Mouse (Mus musculus) megakaryocyte, embryonic 14.5 days (primary cell): Measurements from ENCODE around the gene Hip1r. TPM values are rescaled to one million over a fixed set of nuclear protein-coding genes. Genes with fewer than 3 reads are reported as not detected.

ENCODE experiments used
- H3K27me3 ChIP-seq: replicated peaks from 2 replicates; pipeline ENCODE3; 2012; ENCODE audit warnings: inconsistent platforms
- H3K36me3 ChIP-seq: replicated peaks from 2 replicates; pipeline ENCODE3; 2012; ENCODE audit warnings: low read length, inconsistent platforms, mixed read lengths
- H3K4me1 ChIP-seq: 2 replicates; pipeline ENCODE4 v1.6.1; 2012; ENCODE audit warnings: inconsistent platforms
- H3K4me3 ChIP-seq: replicated peaks from 2 replicates; pipeline ENCODE3; 2012; ENCODE audit warnings: moderate library complexity, mild to moderate bottlenecking, inconsistent platforms
- H3K9me3 ChIP-seq: 2 replicates; pipeline ENCODE4 v1.6.1; 2012; ENCODE audit warnings: inconsistent platforms
- FLI1 ChIP-seq: IDR thresholded peaks from 2 replicates; pipeline ENCODE4 v1.6.1; 2012; ENCODE audit warnings: low read length, inconsistent platforms, mixed read lengths
- GATA1 ChIP-seq: IDR thresholded peaks from 3 replicates; pipeline ENCODE4 v1.6.1; 2012; ENCODE audit warnings: mixed read lengths, low read length, inconsistent platforms, borderline replicate concordance
- polyA plus RNA-seq: library from polyadenylated mRNA; stranded (reverse); fragments of >175 nt; gene quantifications from 2 replicates; pipeline ENCODE4 v1.2.3, GENCODE M21; 2012; ENCODE audit warnings: low replicate concordance; ENCODE audit not compliant: insufficient read depth

The Hip1r gene
- polyA plus RNA-seq, 1 experiment = 11.0 TPM

DNA sequence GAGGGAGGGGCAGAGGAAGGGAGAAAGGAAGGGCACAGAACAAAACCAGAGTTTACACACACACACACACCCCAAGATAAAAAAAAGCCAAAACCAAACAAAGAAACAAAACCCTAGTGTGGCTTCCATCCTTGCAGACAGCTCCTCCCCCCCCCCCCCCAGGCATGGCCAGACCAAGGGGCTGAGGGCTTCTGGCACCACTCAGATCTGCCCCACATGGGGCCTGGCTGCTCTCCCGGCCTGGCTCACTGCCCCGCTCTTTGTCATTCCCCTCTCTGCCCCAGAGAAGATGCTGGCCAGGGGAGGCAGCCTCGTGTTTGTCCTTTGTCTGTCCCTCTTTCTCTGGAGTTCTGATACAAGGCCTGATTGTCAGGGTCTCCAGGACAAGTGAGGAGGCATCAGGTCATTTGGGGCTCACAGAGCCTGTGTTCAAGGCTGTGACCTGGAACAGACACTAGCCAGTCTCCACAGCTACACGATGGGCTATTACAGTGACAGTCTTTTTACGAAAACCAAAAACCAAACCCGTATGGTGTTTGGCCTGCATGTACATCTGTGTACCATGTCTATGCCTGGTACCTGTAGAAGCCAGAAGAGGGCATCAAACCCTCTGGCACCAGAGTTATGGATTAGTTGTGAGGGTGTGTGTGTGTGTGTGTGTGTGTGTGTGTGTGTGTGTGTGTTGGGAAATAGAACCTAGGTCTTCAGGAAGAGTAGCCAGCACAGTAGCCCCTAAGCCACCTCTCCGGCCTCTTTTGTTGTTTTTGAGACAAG lies 20.0 kb downstream of the Hip1r start:
- TF ChIP-seq GATA1 (no peak), FLI1 (no peak)
- peaks cover 20% of the 10 kb centered on the region for H3K27me3 ChIP-seq
- no peak overlapping the region for H3K4me3 ChIP-seq
- H3K36me3 ChIP-seq = peaks cover 21% of the 10 kb centered on the region
- H3K9me3 ChIP-seq = no peaks in the 10 kb centered on the region
- peaks cover 11% of the 10 kb centered on the region for H3K4me1 ChIP-seq

DNA sequence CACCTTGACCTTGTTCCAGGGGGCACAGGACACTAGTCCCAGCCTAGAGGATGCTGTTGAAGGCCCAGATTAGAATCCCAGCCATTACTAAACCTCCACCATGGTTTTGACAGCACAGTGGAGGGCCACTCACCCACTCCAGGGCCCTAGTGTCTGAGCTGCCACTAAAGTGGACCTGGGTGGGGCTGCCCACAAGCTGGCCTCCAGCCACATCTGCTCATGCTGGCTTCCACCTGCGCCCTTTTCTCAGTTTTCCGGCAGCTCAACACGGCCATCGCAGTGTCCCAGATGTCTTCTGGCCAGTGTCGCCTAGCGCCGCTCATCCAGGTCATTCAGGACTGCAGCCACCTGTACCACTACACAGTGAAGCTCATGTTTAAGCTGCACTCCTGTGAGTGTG lies 21.0 kb downstream of the Hip1r start:
- H3K4me3 ChIP-seq = no peak overlapping the region
- TF ChIP-seq GATA1 (no peak), FLI1 (no peak)
- no peaks in the 10 kb centered on the region for H3K9me3 ChIP-seq
- H3K4me1 ChIP-seq = peaks cover 17% of the 10 kb centered on the region
- peaks cover 23% of the 10 kb centered on the region for H3K36me3 ChIP-seq
- H3K27me3 ChIP-seq = peaks cover 10% of the 10 kb centered on the region

GRCm38 (mm10) chr5:123995388-123995787 lies 22.0 kb downstream of the Hip1r start:
- no peak for TF ChIP-seq FLI1
- TF ChIP-seq GATA1 = no peak
- Histone ChIP-seq H3K4me1 (peaks cover 21% of the 10 kb centered on the region), H3K36me3 (peaks cover 28% of the 10 kb centered on the region), H3K27me3 (peaks cover 5% of the 10 kb centered on the region), H3K4me3 (no peak overlapping the region), H3K9me3 (no peaks in the 10 kb centered on the region)

DNA sequence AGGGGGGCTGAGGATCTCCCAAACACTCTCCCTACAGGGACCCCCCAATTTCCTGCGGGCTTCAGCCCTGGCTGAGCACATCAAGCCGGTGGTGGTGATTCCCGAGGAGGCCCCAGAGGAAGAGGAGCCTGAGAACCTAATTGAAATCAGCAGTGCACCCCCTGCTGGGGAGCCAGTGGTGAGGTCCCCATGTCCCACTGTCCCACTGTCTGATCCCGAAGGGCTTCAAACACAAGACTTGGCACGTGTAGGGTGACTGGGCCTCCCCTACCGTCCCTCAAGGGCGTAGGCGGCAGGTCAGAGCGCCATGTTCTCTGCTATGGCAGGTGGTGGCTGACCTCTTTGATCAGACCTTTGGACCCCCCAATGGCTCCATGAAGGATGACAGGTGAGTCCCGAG lies 22.8 kb downstream of the Hip1r start:
- no peak overlapping the region for H3K4me3 ChIP-seq
- peaks cover 34% of the 10 kb centered on the region for H3K36me3 ChIP-seq
- peaks cover 4% of the 10 kb centered on the region for H3K27me3 ChIP-seq
- peaks cover 29% of the 10 kb centered on the region for H3K4me1 ChIP-seq
- no peaks in the 10 kb centered on the region for H3K9me3 ChIP-seq
- TF ChIP-seq FLI1 (no peak), GATA1 (no peak)

GRCm38 (mm10) chr5:123996695-123997094 lies 23.3 kb downstream of the Hip1r start:
- H3K36me3 ChIP-seq = peaks cover 35% of the 10 kb centered on the region

DNA sequence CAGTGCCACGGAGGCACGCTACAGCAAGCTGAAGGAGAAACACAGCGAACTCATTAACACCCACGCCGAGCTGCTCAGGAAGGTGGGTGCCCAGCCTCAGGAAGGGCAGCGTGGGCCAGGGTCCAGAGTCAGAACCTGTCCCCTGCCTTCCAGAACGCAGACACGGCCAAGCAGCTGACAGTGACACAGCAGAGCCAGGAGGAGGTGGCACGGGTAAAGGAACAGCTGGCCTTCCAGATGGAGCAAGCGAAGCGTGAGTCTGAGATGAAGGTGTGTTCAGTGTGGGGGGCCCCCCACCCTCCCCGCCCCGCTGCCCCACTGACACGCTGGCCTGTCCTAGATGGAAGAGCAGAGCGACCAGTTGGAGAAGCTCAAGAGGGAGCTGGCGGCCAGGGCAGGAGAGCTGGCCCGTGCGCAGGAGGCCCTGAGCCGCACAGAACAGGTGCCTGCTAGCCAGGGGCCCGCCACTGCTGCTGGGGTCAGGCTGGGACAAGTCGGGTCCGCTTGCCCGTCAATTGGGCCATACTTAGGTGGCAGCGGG lies 23.9 kb downstream of the Hip1r start:
- Histone ChIP-seq H3K4me1 (peaks cover 34% of the 10 kb centered on the region), H3K36me3 (peaks cover 38% of the 10 kb centered on the region), H3K27me3 (peaks cover 4% of the 10 kb centered on the region), H3K9me3 (no peaks in the 10 kb centered on the region), H3K4me3 (no peak overlapping the region)
- TF ChIP-seq GATA1 (no peak), FLI1 (no peak)

More at GRCm38 (mm10) chr5:123996695-123997094, 23.3 kb downstream of the Hip1r start:
- H3K4me1 ChIP-seq = peaks cover 33% of the 10 kb centered on the region
- no peaks in the 10 kb centered on the region for H3K9me3 ChIP-seq
- TF ChIP-seq FLI1 (no peak), GATA1 (no peak)
- H3K27me3 ChIP-seq = peaks cover 4% of the 10 kb centered on the region
- no peak overlapping the region for H3K4me3 ChIP-seq

DNA sequence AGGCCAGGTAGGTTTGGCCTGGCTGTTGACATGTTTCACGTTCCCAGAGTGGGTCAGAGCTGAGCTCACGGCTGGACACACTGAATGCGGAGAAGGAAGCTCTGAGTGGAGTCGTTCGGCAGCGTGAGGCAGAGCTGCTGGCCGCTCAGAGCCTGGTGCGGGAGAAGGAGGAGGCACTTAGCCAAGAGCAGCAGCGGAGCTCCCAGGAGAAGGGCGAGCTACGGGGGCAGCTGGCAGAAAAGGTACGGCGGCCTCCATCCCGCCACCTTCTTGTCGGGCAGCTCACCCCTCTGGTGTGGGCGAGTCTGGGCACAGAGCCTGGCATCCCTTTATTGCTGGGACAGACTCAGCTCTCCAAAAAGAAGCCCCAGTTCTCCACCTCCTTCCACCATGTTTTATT lies 24.4 kb downstream of the Hip1r start:
- H3K27me3 ChIP-seq = peaks cover 4% of the 10 kb centered on the region
- peaks cover 35% of the 10 kb centered on the region for H3K4me1 ChIP-seq
- H3K36me3 ChIP-seq = peaks cover 44% of the 10 kb centered on the region
- no peaks in the 10 kb centered on the region for H3K9me3 ChIP-seq
- no peak overlapping the region for H3K4me3 ChIP-seq
- TF ChIP-seq FLI1 = no peak
- no peak for TF ChIP-seq GATA1

GRCm38 (mm10) chr5:123998370-123998769 lies 24.9 kb downstream of the Hip1r start:
- Histone ChIP-seq H3K27me3 (peaks cover 4% of the 10 kb centered on the region), H3K9me3 (no peaks in the 10 kb centered on the region), H3K4me3 (no peak overlapping the region), H3K36me3 (peaks cover 49% of the 10 kb centered on the region), H3K4me1 (peaks cover 40% of the 10 kb centered on the region)
- TF ChIP-seq GATA1 = no peak
- no peak for TF ChIP-seq FLI1

DNA sequence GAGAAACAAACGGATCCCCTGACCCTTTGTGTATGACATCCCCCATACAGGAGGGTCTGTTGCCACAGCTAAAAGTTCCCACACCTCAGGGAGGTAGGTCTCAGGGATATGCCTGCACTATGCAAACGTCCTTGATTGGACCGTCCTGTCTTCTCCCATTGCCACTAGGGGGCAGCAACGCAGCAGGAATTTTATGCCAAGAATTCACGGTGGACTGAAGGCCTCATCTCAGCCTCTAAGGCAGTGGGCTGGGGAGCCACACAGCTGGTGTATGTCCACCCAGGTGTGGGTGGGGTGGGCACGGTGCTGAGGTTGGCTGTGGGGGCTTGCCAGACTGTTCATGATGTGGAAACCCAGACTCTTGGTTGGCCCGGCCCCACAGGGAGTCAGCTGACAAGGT lies 27.4 kb downstream of the Hip1r start:
- TF ChIP-seq FLI1 (no peak), GATA1 (no peak)
- peaks cover 4% of the 10 kb centered on the region for H3K27me3 ChIP-seq
- H3K36me3 ChIP-seq = peaks cover 74% of the 10 kb centered on the region
- no peak overlapping the region for H3K4me3 ChIP-seq
- H3K9me3 ChIP-seq = no peaks in the 10 kb centered on the region
- H3K4me1 ChIP-seq = peaks cover 61% of the 10 kb centered on the region

- Histone ChIP-seq H3K27me3 (peaks cover 4% of the 10 kb centered on the region), H3K4me3 (no peak overlapping the region), H3K36me3 (peaks cover 78% of the 10 kb centered on the region), H3K9me3 (no peaks in the 10 kb centered on the region), H3K4me1 (peaks cover 66% of the 10 kb centered on the region)
- TF ChIP-seq GATA1 = no peak
- no peak for TF ChIP-seq FLI1
Measured at GRCm38 (mm10) chr5:124001274-124001673, 27.8 kb downstream of the Hip1r start.

GRCm38 (mm10) chr5:124002876-124003275 lies 29.4 kb downstream of the Hip1r start:
- no peak for TF ChIP-seq GATA1
- H3K36me3 ChIP-seq = peaks cover 88% of the 10 kb centered on the region
- H3K4me1 ChIP-seq = peaks cover 82% of the 10 kb centered on the region

More at GRCm38 (mm10) chr5:124002876-124003275, 29.4 kb downstream of the Hip1r start:
- H3K27me3 ChIP-seq = no peaks in the 10 kb centered on the region
- no peaks in the 10 kb centered on the region for H3K9me3 ChIP-seq
- H3K4me3 ChIP-seq = no peak overlapping the region
